Mouse (Mus musculus) midbrain, embryonic 13.5 days (tissue): Measurements from ENCODE around the gene Hes6. TPM values are rescaled to one million over a fixed set of nuclear protein-coding genes. Genes with fewer than 3 reads are reported as not detected.

Source experiments
- ATAC-seq: fragments of 200-750 bp; cut with Nextera tagmentation; 2 replicates; pipeline ENCODE4 v1.8.0; 2017; ENCODE audit warnings: mild to moderate bottlenecking, moderate TSS enrichment, moderate library complexity
- H3K27ac ChIP-seq: fragments of 300-500 bp; sonication (generic); 2 replicates; pipeline ENCODE4 v1.5.1; 2015; ENCODE audit warnings: inconsistent platforms, mild to moderate bottlenecking, moderate library complexity
- H3K27me3 ChIP-seq: fragments of 300-500 bp; sonication (generic); 2 replicates; pipeline ENCODE4 v1.6.1; 2015; ENCODE audit warnings: mild to moderate bottlenecking, inconsistent platforms
- H3K36me3 ChIP-seq: fragments of 300-500 bp; sonication (generic); 2 replicates; pipeline ENCODE4 v1.6.1; 2015; ENCODE audit warnings: mild to moderate bottlenecking, inconsistent platforms
- H3K4me1 ChIP-seq: fragments of 300-500 bp; sonication (generic); replicated peaks from 2 replicates; pipeline ENCODE4 v1.6.1; 2015; ENCODE audit warnings: inconsistent platforms
- H3K4me2 ChIP-seq: fragments of 300-500 bp; sonication (generic); replicated peaks from 2 replicates; pipeline ENCODE4 v1.6.1; 2015; ENCODE audit warnings: moderate library complexity, mild to moderate bottlenecking, inconsistent platforms
- H3K4me3 ChIP-seq: fragments of 300-500 bp; sonication (generic); replicated peaks from 2 replicates; pipeline ENCODE4 v1.5.1; 2015; ENCODE audit warnings: mild to moderate bottlenecking, inconsistent platforms
- H3K9ac ChIP-seq: fragments of 300-500 bp; sonication (generic); replicated peaks from 2 replicates; pipeline ENCODE4 v1.6.1; 2015; ENCODE audit warnings: mild to moderate bottlenecking, inconsistent platforms
- H3K9me3 ChIP-seq: fragments of 300-500 bp; sonication (generic); 2 replicates; pipeline ENCODE4 v1.6.1; 2016; ENCODE audit warnings: mild to moderate bottlenecking, inconsistent platforms
- WGBS: fragments of 180-500 bp; shearing (Covaris S2); methylation state at CpG from one replicate; pipeline ENCODE4 v1.1.7; 2015; 5-methylcytosine and 5-hydroxymethylcytosine counted together
- polyA plus RNA-seq: library from polyadenylated mRNA; unstranded; fragments of >200 nt; fragmentation: Nextera tagmentation; extraction: Ambion mirVana; gene quantifications from 2 replicates; pipeline ENCODE4 v1.2.1, GENCODE M21; 2015

Gene Hes6
- polyA plus RNA-seq, 1 experiment from 2014 or later = 357 TPM

GRCm38 (mm10) chr1:91381091-91381471 is 32.8 kb downstream of the Hes6 start:
- Histone ChIP-seq H3K27ac (no peak overlapping the region), H3K4me1 (no peaks in the 10 kb centered on the region), H3K27me3 (no peaks in the 10 kb centered on the region), H3K9ac (no peak overlapping the region), H3K9me3 (no peaks in the 10 kb centered on the region), H3K4me2 (no peak overlapping the region), H3K36me3 (peaks cover 92% of the 10 kb centered on the region), H3K4me3 (no peak overlapping the region)
- no peak for ATAC-seq
- 93% methylated on average over 4 of the region's 4 CpGs for WGBS

GRCm38 (mm10) chr1:91380453-91381090 is 33.3 kb downstream of the Hes6 start:
- peak; percentile 66 for ATAC-seq
- no peaks in the 10 kb centered on the region for H3K27me3 ChIP-seq

GRCm38 (mm10) chr1:91373414-91373835 is 40.4 kb downstream of the Hes6 start:
- H3K4me3 ChIP-seq = no peak overlapping the region
- peaks cover 92% of the 10 kb centered on the region for H3K36me3 ChIP-seq
- no peaks in the 10 kb centered on the region for H3K9me3 ChIP-seq
- no peaks in the 10 kb centered on the region for H3K4me1 ChIP-seq
- no peak overlapping the region for H3K4me2 ChIP-seq
- WGBS = 93% methylated on average over 6 of the region's 6 CpGs
- H3K27ac ChIP-seq = no peak overlapping the region
- H3K27me3 ChIP-seq = no peaks in the 10 kb centered on the region
- H3K9ac ChIP-seq = no peak overlapping the region
- ATAC-seq = no peak

More at GRCm38 (mm10) chr1:91380453-91381090, 33.3 kb downstream of the Hes6 start:
- Histone ChIP-seq H3K27ac (no peak overlapping the region), H3K4me1 (no peaks in the 10 kb centered on the region), H3K9ac (no peak overlapping the region), H3K36me3 (peaks cover 94% of the 10 kb centered on the region), H3K4me2 (no peak overlapping the region), H3K9me3 (no peaks in the 10 kb centered on the region), H3K4me3 (no peak overlapping the region)
- 61% methylated on average over 7 of the region's 7 CpGs for WGBS

- ATAC-seq = no peak
- peaks cover 31% of the 10 kb centered on the region for H3K27me3 ChIP-seq
- H3K36me3 ChIP-seq = peaks cover 58% of the 10 kb centered on the region
- no peak overlapping the region for H3K9ac ChIP-seq
- no peak overlapping the region for H3K4me2 ChIP-seq
- no peaks in the 10 kb centered on the region for H3K9me3 ChIP-seq
- no peak overlapping the region for H3K4me3 ChIP-seq
- no peak overlapping the region for H3K27ac ChIP-seq
- WGBS = 91% methylated on average over 23 of the region's 23 CpGs
- H3K4me1 ChIP-seq = peaks cover 9% of the 10 kb centered on the region
Measured at GRCm38 (mm10) chr1:91370055-91370454, 43.8 kb downstream of the Hes6 start.

GRCm38 (mm10) chr1:91369408-91369807 is 44.4 kb downstream of the Hes6 start:
- H3K27ac ChIP-seq = no peak overlapping the region
- no peak overlapping the region for H3K9ac ChIP-seq
- 0 out of 2 replicates have a peak, but pooled peaks cover 4% of the 10 kb centered on the region for H3K9me3 ChIP-seq
- H3K4me2 ChIP-seq = no peak overlapping the region
- H3K27me3 ChIP-seq = peaks cover 33% of the 10 kb centered on the region
- WGBS = 81% methylated on average over 4 of the region's 4 CpGs
- no peak for ATAC-seq
- H3K4me1 ChIP-seq = peaks cover 9% of the 10 kb centered on the region
- H3K36me3 ChIP-seq = peaks cover 52% of the 10 kb centered on the region
- H3K4me3 ChIP-seq = no peak overlapping the region

- 93% methylated on average over 3 of the region's 3 CpGs for WGBS
- no peak overlapping the region for H3K9ac ChIP-seq
- H3K27me3 ChIP-seq = peaks cover 33% of the 10 kb centered on the region
- peaks cover 31% of the 10 kb centered on the region for H3K36me3 ChIP-seq
- H3K4me2 ChIP-seq = no peak overlapping the region
- H3K4me3 ChIP-seq = no peak overlapping the region
- 0 out of 2 replicates have a peak, but pooled peaks cover 8% of the 10 kb centered on the region for H3K9me3 ChIP-seq
- no peak for ATAC-seq
- peaks cover 9% of the 10 kb centered on the region for H3K4me1 ChIP-seq
- H3K27ac ChIP-seq = no peak overlapping the region
Measured at GRCm38 (mm10) chr1:91367295-91367694, 46.5 kb downstream of the Hes6 start.

- H3K4me2 ChIP-seq = peak within 1 kb of the TSS; percentile 66
- H3K4me1 ChIP-seq = peaks cover 9% of the 10 kb centered on the region
- under 1% methylated on average over 61 of the region's 68 CpGs for WGBS
- peak within 1 kb of the TSS; percentile 62 for H3K9ac ChIP-seq
- peaks cover 22% of the 10 kb centered on the region for H3K36me3 ChIP-seq
- no peak within 1 kb of the TSS for H3K27ac ChIP-seq
- peak; percentile 59 for ATAC-seq
- peak within 1 kb of the TSS; percentile 41 for H3K4me3 ChIP-seq
- 0 out of 2 replicates have a peak, but pooled peaks cover 8% of the 10 kb centered on the region for H3K9me3 ChIP-seq
- H3K27me3 ChIP-seq = peaks cover 33% of the 10 kb centered on the region
Measured at GRCm38 (mm10) chr1:91366215-91367108, 47.4 kb downstream of the Hes6 start, which contains the start of gene Erfe. Gene Erfe (plus strand): TSS chr1:91366430.

- Histone ChIP-seq H3K36me3 (peaks cover 16% of the 10 kb centered on the region), H3K27ac (no peak overlapping the region), H3K9ac (peak overlapping the region; percentile 62; the same call in 1 of the 2 replicates), H3K9me3 (0 out of 2 replicates have a peak, but pooled peaks cover 8% of the 10 kb centered on the region), H3K27me3 (peaks cover 33% of the 10 kb centered on the region), H3K4me3 (peak overlapping the region; percentile 41), H3K4me1 (peaks cover 9% of the 10 kb centered on the region), H3K4me2 (peak overlapping the region; percentile 66)
- 27% methylated on average over 8 of the region's 8 CpGs for WGBS
- ATAC-seq = peak; percentile 7; the same call in 1 of the 2 replicates
Measured at GRCm38 (mm10) chr1:91365816-91366214, 48.0 kb downstream of the Hes6 start.

- Histone ChIP-seq H3K4me2 (no peak overlapping the region), H3K4me1 (peaks cover 9% of the 10 kb centered on the region), H3K9me3 (0 out of 2 replicates have a peak, but pooled peaks cover 8% of the 10 kb centered on the region), H3K27ac (no peak overlapping the region), H3K9ac (no peak overlapping the region), H3K36me3 (peaks cover 8% of the 10 kb centered on the region), H3K27me3 (peaks cover 33% of the 10 kb centered on the region), H3K4me3 (no peak overlapping the region)
- WGBS = 93% methylated on average over 16 of the region's 16 CpGs
- ATAC-seq = no peak
Measured at GRCm38 (mm10) chr1:91364822-91365644, 48.8 kb downstream of the Hes6 start.

GRCm38 (mm10) chr1:91362113-91362512 is 51.7 kb downstream of the Hes6 start:
- peaks cover 9% of the 10 kb centered on the region for H3K4me1 ChIP-seq
- no peak overlapping the region for H3K4me2 ChIP-seq
- no peaks in the 10 kb centered on the region for H3K36me3 ChIP-seq
- ATAC-seq = no peak
- WGBS = 80% methylated on average over 5 of the region's 5 CpGs
- 0 out of 2 replicates have a peak, but pooled peaks cover 8% of the 10 kb centered on the region for H3K9me3 ChIP-seq
- peaks cover 22% of the 10 kb centered on the region for H3K27me3 ChIP-seq
- H3K4me3 ChIP-seq = no peak overlapping the region
- no peak overlapping the region for H3K9ac ChIP-seq
- no peak overlapping the region for H3K27ac ChIP-seq
